Mouse (Mus musculus) cerebellum, adult 9-11 months (tissue): ENCODE data around the gene Rara.
"Not testable (repeated sequence)": the region's sequence is repeated elsewhere in the genome, so short reads cannot be mapped to it uniquely, and the experiment has no call there.

Experiments used
- DNase-seq: peaks from one replicate; pipeline ENCODE4 v3.0.0; 2022

Gene Rara

GRCm38 (mm10) chr11:98970191-98970925 is 42.7 kb downstream of the Rara start:
- DNase-seq, result peak; percentile 34

GRCm38 (mm10) chr11:98971316-98972031 is 43.9 kb downstream of the Rara start:
- peak; percentile 78 for DNase-seq

GRCm38 (mm10) chr11:98972215-98972614 is 44.6 kb downstream of the Rara start:
- peak; percentile 86 for DNase-seq

GRCm38 (mm10) chr11:98972801-98973360 is 45.3 kb downstream of the Rara start:
- DNase-seq, result peak; percentile 49

GRCm38 (mm10) chr11:98973584-98973983 is 46.0 kb downstream of the Rara start:
- peak; percentile 58 for DNase-seq

GRCm38 (mm10) chr11:98974213-98974612 is 46.6 kb downstream of the Rara start:
- peak; percentile 42 for DNase-seq

- DNase-seq, result peak; percentile 77
Measured at GRCm38 (mm10) chr11:98974871-98975719, 47.5 kb downstream of the Rara start.

GRCm38 (mm10) chr11:98978526-98979148 is 51.0 kb downstream of the Rara start:
- peak; percentile 7 for DNase-seq

GRCm38 (mm10) chr11:98979356-98979755 is 51.7 kb downstream of the Rara start:
- peak; percentile 7 for DNase-seq

GRCm38 (mm10) chr11:98981289-98981996 is 53.8 kb downstream of the Rara start:
- no peak for DNase-seq

- peak; percentile 77 for DNase-seq
Measured at GRCm38 (mm10) chr11:98981997-98982772, 54.6 kb downstream of the Rara start.

GRCm38 (mm10) chr11:98982773-98983133 is 55.1 kb downstream of the Rara start, which contains the start of gene Gjd3:
Gene Gjd3 (minus strand): TSS chr11:98983016.
- DNase-seq, result no peak

- peak; percentile 28 for DNase-seq
Measured at GRCm38 (mm10) chr11:98983551-98983950, 55.9 kb downstream of the Rara start.

GRCm38 (mm10) chr11:98985542-98985941 is 57.9 kb downstream of the Rara start:
- DNase-seq, result peak; percentile 4

- DNase-seq, result not testable (repeated sequence)
Measured at GRCm38 (mm10) chr11:98988260-98988659, 60.6 kb downstream of the Rara start.

GRCm38 (mm10) chr11:98990866-98991265 is 63.2 kb downstream of the Rara start:
- DNase-seq, result no peak

GRCm38 (mm10) chr11:98995987-98996386 is 68.4 kb downstream of the Rara start:
- DNase-seq, result no peak

- DNase-seq, result no peak
Measured at GRCm38 (mm10) chr11:98997659-98998058, 70.0 kb downstream of the Rara start.

GRCm38 (mm10) chr11:98998776-98999175 is 71.2 kb downstream of the Rara start:
- DNase-seq, result no peak

GRCm38 (mm10) chr11:98999243-98999642 is 71.6 kb downstream of the Rara start:
- DNase-seq, result no peak

- DNase-seq, result no peak
Measured at GRCm38 (mm10) chr11:99006788-99007187, 79.2 kb downstream of the Rara start.
